Mouse (Mus musculus): ENCODE measurements around the gene Ccl22. TPM values are rescaled to one million over a fixed set of nuclear protein-coding genes. Genes with fewer than 3 reads are reported as not detected.

Gene Ccl22
- polyA plus RNA-seq, 1 experiment: 7.7 TPM

DNA sequence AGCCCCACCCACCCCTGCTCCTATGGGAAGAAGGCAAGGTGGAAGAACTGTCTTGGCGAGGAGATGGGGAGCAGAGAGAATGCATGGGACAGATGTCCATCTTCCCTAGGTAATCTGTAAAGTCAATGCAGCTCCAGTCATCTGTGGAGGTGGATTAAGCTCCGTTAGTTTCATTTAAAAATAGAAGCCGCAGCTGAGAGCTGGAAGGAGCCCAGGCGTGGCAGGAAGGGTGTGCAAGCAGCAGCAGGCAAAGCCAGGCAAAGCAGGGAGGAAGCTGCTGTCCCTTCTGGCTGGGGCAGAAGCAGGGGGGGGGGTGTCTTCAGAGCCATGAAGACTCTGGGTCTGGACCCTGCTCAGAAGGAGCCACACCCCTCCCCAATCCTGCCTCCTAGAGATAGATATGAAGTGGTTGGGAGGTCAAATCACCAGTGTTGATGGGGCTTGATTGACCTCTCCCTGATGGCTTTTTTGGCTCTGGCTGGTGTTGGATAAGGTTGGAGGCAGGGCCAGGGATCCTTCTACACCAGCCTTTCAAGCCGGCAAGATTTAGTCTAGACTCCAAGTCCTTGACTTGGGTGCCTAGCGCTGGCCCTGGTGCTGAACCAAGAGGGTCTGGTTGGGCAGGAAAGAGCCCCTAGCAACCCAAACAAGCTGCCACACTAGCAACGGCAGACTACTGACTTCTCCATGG lies 55.0 kb downstream of the Ccl22 start:
- 47% methylated on average over 7 of the region's 7 CpGs for WGBS

More for the DNA sequence above, 55.0 kb downstream of the Ccl22 start:
- no peak for DNase-seq (ENCODE audit: low read depth, low spot score)

Other genes starting within 250 kb of the Ccl22 start
- gene Cpne2, start 212.6 kb upstream of the Ccl22 start, polyA plus RNA-seq (2012; rRNA removed): 37.7 and 57.2 TPM in 2 replicates
- 4.8 and 8.0 TPM in 2 replicates for gene Rspry1, start 143.7 kb upstream of the Ccl22 start, polyA plus RNA-seq (2012; rRNA removed)
- 22.6 and 23.3 TPM in 2 replicates for gene Fam192a, start 143.6 kb upstream of the Ccl22 start, polyA plus RNA-seq (2012; rRNA removed)
- 61.7 and 76.1 TPM in 2 replicates for gene Arl2bp, start 79.0 kb upstream of the Ccl22 start, polyA plus RNA-seq (2012; rRNA removed)
- 63.8 and 69.8 TPM in 2 replicates for gene Pllp, start 49.3 kb upstream of the Ccl22 start, polyA plus RNA-seq (2012; rRNA removed)
- 53.2 and 127 TPM in 2 replicates for gene Cx3cl1, start 26.4 kb downstream of the Ccl22 start, polyA plus RNA-seq (2012; rRNA removed)
- 2.5 and 4.9 TPM in 2 replicates for gene Ccl17, start 64.9 kb downstream of the Ccl22 start, polyA plus RNA-seq (2012; rRNA removed)
- gene Coq9, start 92.7 kb downstream of the Ccl22 start, polyA plus RNA-seq (2012; rRNA removed): 100 and 148 TPM in 2 replicates
- gene Ciapin1, start 92.8 kb downstream of the Ccl22 start, polyA plus RNA-seq (2012; rRNA removed): 39.1 and 44.8 TPM in 2 replicates
- 78.3 and 78.8 TPM in 2 replicates for gene Polr2c, start 111.9 kb downstream of the Ccl22 start, polyA plus RNA-seq (2012; rRNA removed)
- gene Dok4, start 130.7 kb downstream of the Ccl22 start, polyA plus RNA-seq (2012; rRNA removed): 116 and 138 TPM in 2 replicates
- 4.3 and 5.8 TPM in 2 replicates for gene Ccdc102a, start 172.5 kb downstream of the Ccl22 start, polyA plus RNA-seq (2012; rRNA removed)
- gene Adgrg5, start 178.1 kb downstream of the Ccl22 start, polyA plus RNA-seq (2012; rRNA removed): 13.2 and 21.4 TPM in 2 replicates
- 26.3 and 37.3 TPM in 2 replicates for gene Adgrg1, start 229.2 kb downstream of the Ccl22 start, polyA plus RNA-seq (2012; rRNA removed)